Mouse (Mus musculus): ENCODE data around the gene Tmem238l. TPM values are rescaled to one million over a fixed set of nuclear protein-coding genes. Genes with fewer than 3 reads are reported as not detected.
A peak's percentile ranks its signal among the peaks of the same experiment; 100 is the strongest.

Tmem238l gene
- not detected for total RNA-seq (2021)
- long read RNA-seq, experiment 1 = 0 reads
- long read RNA-seq, experiment 2 = 0 reads

DNA sequence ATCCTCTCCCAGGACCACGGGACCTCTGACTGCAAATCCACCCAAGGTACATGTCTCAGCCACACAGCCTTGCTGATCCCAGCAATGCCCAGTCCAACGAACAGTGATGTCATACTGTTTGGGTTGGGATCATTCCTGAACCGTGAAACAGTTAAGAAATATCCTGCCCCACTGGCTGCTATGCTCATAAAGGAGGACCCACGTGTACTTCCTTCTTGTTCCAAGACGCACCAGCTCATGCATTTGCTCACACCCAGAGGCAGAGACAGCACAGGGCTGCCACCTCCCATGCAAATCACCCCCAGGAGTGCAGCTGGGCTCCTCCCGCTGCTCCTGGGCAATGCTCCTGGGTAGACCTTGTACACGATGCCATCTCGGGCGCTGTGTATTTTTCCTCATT lies at the start of gene Tmem238l:
Gene Tmem238l (plus strand): TSS at position 336 of the 400 bp plus-strand sequence.
- intact Hi-C loops (cut with DNase I) = no loop called here
- no peak for DNase-seq (ENCODE audit: low spot score in 2 of 2)

DNA sequence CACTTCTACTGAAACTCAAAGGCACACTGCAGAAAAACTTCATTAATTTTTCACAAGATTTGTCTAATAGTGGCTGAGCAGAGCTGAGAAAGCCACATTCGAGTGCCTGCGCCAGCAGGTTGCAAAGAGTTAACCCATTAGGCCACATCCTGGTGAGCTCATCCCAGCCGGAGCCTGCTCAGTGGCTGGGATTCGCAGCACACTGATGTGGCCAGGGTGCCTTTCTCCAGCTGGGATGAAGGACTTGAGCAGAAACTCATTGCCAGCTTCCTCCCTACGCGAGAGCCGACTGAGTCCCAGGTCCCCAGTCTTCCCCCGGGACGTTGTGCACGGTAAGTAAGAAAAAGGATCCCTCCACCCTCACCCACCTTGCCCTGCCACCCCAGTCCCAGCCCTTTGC lies 44.6 kb upstream of the Tmem238l start, which contains the start of gene Pirt:
Gene Pirt (plus strand): TSS at position 171 of the 400 bp plus-strand sequence.
- no peak for DNase-seq (ENCODE audit: low spot score in 2 of 2)
- intact Hi-C loops (cut with DNase I) = no loop called here

DNA sequence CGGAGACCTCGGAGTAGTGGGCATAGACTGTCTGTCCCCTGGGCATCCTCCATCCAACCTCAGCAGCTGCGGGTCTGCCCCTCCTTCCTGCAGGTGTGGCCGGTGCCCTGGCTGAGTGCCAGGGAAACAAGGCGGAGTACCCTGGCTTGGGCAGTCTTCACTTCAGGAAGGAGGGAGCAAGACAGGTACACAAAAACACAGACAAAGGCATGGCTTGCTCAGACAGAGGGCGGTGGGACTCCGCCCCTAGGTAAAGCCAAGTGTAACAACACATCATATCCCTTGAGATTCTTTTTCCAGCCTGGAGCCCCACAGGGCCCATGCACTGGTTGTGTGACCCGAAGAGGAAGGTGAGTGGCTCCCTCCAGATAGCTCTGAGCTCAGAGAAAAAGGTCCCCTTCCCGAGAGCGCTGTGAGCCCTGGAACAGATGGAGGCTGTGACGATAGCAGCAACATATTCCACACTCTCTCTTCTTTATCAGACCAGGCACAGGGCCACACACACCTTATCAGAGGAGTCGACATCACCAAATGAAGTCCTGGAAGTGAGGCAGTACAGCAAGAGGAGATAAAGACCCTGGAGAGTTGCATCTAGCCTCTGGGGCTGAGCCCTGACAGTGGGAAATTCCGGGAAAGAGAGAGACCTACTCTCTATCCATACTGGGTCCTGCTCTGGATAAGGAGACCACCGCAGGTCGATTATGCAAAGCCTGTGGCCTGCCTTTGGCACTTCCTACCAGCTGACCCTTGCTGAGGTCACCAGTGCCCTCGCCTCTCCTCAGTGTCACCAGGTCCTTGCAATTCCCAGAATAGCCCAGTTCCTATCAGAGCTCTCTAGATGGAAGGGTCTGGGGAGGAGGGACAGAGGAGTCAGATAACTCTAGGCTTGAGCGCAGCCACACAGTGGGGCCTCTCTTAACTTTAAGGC lies 43.6 kb upstream of the Tmem238l start:
- DNase-seq (ENCODE audit: low spot score in 2 of 2) = no peak
- intact Hi-C loops (cut with DNase I) = no loop called here

DNA sequence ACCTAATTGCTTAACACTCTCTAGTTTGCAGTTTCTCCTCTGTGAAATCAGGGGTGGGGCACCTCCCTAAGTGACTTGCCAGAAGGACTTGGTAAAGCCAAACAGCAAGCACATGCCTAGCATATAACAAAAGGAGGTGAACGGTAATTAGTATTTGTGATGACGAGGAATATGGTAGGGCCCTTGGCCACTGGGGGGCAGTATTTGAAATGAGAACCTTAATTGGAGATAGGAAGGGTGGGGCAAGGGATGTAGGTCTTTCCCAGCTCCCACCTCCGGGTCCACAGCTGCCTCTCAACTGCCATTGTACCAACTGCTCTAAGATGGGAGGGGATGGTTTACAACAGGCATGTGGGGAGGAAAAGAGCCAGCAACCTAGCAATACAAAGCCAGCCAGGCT lies 42.2 kb upstream of the Tmem238l start:
- peak; percentile 9 to 32 for DNase-seq (ENCODE audit: low spot score in 2 of 2)
- intact Hi-C loops (cut with DNase I) = no loop called here

GRCm38 (mm10) chr11:66920012-66920411 lies 36.4 kb upstream of the Tmem238l start:
- no peak for DNase-seq (ENCODE audit: low spot score in 2 of 2)
- intact Hi-C loops (cut with DNase I) = no loop called here

GRCm38 (mm10) chr11:66924095-66924823 lies 32.2 kb upstream of the Tmem238l start:
- no peak for DNase-seq (ENCODE audit: low spot score in 2 of 2)
- intact Hi-C loops (cut with DNase I) = no loop called here

DNA sequence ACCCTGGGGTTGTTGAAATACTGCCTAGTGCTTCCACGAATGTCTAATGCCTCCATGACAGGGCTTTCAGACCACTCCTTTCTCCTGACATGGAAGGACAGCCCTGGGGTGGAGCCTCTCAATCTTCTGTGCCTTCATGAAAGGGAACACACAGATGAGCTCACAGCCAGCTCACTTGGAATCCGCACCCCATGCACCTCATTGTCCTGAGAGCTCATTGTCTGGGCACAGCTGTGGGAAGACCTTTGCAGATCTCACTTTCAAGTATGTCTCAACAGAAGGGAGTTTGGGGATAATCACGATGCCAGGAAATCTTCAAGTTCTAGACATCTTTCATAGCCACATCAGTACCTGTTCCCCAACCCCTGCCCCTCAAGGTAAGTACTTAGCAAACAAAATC lies 28.1 kb upstream of the Tmem238l start:
- intact Hi-C loops (cut with DNase I) = no loop called here
- no peak for DNase-seq (ENCODE audit: low spot score in 2 of 2)

DNA sequence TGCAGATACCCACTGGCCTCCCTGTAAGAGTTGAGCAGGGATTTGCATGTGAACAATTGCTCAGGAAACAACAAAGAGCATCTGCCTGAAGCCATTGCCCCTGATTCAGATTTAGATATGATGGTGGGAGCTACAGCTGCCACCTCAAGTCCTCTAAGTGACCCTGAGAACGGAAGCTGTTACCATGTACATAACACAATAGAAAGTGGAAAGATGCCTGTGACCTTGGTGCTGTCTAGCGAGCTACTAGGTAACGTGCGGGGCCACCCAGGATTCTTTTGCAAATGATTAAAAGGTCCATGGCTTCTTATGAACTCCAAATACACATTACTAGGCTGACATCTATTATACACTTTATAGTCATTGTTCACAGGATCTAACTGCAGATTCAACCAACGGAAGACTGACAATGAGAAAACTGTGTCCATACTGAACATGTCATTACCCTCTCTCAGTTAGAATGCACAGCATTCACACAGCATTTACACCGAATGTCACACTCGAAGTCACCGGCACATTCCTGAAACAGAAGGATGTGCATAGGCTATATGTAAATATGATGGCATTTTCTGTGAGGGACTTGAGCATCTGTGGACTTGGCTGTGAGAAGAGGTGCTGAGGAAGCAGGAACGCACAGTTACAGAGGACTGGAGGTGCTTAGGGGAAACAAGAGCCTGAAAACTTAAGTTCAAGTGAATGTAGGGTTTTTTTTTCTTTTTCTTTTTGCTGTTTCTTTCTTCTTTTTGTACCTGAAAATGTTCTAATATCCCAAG lies 23.4 kb upstream of the Tmem238l start:
- DNase-seq (ENCODE audit: low spot score in 2 of 2) = no peak
- intact Hi-C loops (cut with DNase I) = no loop called here

DNA sequence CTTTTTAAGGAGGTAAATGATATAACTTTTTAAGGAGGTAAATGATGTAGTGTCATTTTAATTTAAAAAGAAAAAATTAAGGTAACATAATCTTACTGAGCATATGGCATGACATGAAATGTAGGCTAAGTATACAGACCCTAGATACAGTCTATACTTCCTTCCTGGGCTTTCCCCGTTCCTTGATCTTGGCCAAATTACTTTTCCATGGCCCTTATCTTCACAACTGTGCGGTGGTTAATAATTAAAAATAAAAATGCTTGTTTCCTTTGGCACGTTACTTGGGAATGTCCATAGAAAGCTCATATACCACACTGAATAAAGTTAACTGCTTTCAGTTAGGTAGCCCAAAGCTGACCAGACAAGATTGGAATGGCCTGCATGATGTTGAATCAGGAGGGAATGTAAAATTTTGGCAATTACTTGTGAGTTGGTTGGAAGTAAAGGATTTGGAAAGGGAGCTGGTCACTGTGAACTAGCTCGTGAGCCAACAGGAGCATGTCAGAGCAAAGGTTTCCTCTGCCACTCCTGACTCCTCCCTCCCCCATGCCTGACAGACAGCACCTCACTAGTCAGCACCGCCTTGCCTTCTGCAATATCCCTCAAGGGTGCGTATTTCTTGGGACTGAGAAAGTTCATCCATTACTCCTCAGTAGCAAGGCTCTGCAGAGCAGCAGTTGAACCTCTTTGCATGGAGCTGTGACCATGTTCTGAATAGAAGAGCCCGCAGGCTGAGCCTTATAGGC lies 21.8 kb upstream of the Tmem238l start:
- intact Hi-C loops (cut with DNase I) = no loop called here
- no peak for DNase-seq (ENCODE audit: low spot score in 2 of 2)

GRCm38 (mm10) chr11:66942011-66942410 lies 14.4 kb upstream of the Tmem238l start:
- intact Hi-C loops (cut with DNase I) = no loop called here
- no peak for DNase-seq (ENCODE audit: low spot score in 2 of 2)

- intact Hi-C loops (cut with DNase I) = no loop called here
- DNase-seq (ENCODE audit: low spot score in 2 of 2) = no peak
Measured at GRCm38 (mm10) chr11:66945224-66945767, 11.1 kb upstream of the Tmem238l start.

GRCm38 (mm10) chr11:66946521-66946920 lies 9.9 kb upstream of the Tmem238l start:
- intact Hi-C loops (cut with DNase I) = no loop called here
- no peak for DNase-seq (ENCODE audit: low spot score in 2 of 2)

DNA sequence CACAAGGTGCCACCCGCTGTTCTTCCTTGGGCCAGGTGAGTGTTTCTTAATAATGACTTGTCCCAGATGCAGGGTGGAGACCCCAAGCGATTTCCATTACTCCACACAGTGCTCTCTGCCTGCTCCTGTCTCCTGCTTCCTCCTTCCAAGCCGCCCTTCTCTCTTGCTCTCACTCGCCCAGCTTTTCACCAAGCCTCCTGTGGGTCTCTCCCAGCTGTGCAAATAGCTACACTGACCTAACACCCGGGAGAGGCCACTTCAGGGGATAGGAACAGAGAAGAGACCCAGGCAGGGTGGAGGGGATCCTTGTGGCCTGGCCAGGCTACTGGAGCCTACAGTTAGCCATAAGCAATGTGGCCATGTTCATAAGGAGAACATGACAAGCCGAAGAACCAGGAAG lies 9.5 kb upstream of the Tmem238l start:
- DNase-seq (ENCODE audit: low spot score in 2 of 2) = no peak
- intact Hi-C loops (cut with DNase I) = no loop called here

DNA sequence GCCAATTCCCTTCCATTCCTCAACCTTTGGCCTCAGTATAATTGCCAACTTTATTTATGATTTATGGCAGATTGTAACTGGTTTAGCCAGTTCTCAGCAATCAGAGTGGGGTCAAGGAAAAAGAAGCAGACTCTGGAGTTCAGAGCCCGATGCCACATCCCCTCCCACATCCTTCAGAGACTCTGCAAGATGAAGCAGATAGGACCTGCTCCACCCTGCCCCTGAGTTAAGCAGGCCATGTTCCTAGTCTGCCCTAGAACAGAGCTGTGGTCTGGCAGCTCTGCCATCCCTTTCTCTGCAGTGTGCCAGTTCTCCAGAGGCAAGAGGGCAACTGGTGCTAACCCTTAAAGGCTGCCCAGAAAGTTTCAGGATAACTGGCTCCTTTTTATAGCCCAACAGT lies 4.4 kb downstream of the Tmem238l start:
- intact Hi-C loops (cut with DNase I) = no loop called here
- no peak for DNase-seq (ENCODE audit: low spot score in 2 of 2)

GRCm38 (mm10) chr11:66961447-66962176 lies 5.2 kb downstream of the Tmem238l start:
- DNase-seq (ENCODE audit: low spot score in 2 of 2) = no peak
- intact Hi-C loops (cut with DNase I) = no loop called here

GRCm38 (mm10) chr11:66963462-66963861 lies 7.0 kb downstream of the Tmem238l start:
- no peak for DNase-seq (ENCODE audit: low spot score in 2 of 2)

DNA sequence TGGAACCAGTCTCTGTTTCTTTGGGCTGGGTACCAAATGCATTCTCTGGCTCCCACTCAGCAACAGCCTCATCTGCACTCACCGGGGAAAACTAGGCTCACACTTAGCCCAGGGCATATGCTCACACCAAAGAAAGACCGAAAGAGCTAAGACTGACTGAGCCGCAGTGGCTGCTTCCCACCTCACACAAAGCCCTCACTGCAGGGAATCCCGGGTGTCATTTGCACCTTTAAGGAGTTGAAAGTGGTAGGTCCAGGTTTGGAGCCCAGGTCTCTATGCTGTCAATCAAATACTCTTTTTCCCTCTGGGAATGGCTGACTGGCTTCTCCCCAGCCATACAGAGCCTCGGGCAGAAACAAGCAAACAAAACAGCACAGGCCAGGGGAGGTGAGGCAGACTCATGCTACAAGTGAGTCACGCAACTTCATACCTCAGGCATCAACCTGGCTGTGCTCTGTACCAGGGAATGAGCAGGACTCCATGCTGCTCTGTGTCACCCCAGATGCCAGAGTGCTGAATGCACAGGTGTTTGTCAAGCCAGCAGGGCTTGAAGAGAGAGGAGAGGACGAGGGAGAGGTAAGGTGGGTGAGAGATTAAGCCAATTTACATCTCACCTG lies 10.2 kb downstream of the Tmem238l start:
- no peak for DNase-seq (ENCODE audit: low spot score in 2 of 2)
- intact Hi-C loops (cut with DNase I) = no loop called here

More at GRCm38 (mm10) chr11:66963462-66963861, 7.0 kb downstream of the Tmem238l start:
- intact Hi-C loops (cut with DNase I) = no loop called here

DNA sequence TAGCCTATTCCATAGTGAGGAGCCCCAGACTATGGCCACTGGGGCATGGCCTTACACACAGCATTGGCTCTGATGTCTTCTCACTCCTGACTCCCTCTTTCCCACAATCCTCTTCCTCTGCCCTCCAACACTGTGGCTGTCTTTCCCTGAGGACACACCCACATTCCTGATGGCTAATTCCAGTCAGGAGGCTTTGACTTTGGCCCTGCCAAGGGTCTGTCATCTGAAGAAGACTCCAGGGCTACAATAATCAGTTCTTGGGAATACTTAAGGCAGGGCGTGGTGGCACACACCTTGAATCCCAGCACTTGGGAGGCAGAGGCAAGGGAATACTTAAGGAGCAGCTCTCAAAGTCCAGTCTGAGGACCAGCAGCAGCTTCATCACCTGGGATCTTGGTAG lies 12.1 kb downstream of the Tmem238l start:
- DNase-seq (ENCODE audit: low spot score in 2 of 2) = no peak
- intact Hi-C loops (cut with DNase I) = no loop called here

Data from left cerebral cortex, postnatal 14 days (tissue).